Mouse (Mus musculus): Measurements from ENCODE around the gene Fam104a. TPM values are rescaled to one million over a fixed set of nuclear protein-coding genes. Genes with fewer than 3 reads are reported as not detected.

Gene Fam104a
- polyA plus RNA-seq, 1 experiment = 175 TPM

- TF ChIP-seq GATA1 (IDR thresholded peaks at IDR 0.05; ENCODE audit: low read length) = no peak
Observed at GRCm38 (mm10) chr11:113658763-113659162, 25.2 kb downstream of the Fam104a start.

- no peak for TF ChIP-seq GATA1 (IDR thresholded peaks at IDR 0.05; ENCODE audit: low read length)
Observed at GRCm38 (mm10) chr11:113658319-113658718, 25.6 kb downstream of the Fam104a start.

- TF ChIP-seq GATA1 (IDR thresholded peaks at IDR 0.05; ENCODE audit: low read length) = no peak
Observed at GRCm38 (mm10) chr11:113657221-113657620, 26.7 kb downstream of the Fam104a start.

- TF ChIP-seq GATA1 (IDR thresholded peaks at IDR 0.05; ENCODE audit: low read length) = no peak
Observed at GRCm38 (mm10) chr11:113656511-113656932, 27.4 kb downstream of the Fam104a start.

GRCm38 (mm10) chr11:113654561-113655270 lies 29.2 kb downstream of the Fam104a start:
- TF ChIP-seq GATA1 (IDR thresholded peaks at IDR 0.05; ENCODE audit: low read length) = no peak

GRCm38 (mm10) chr11:113654105-113654504 lies 29.9 kb downstream of the Fam104a start:
- no peak for TF ChIP-seq GATA1 (IDR thresholded peaks at IDR 0.05; ENCODE audit: low read length)

- no peak for TF ChIP-seq GATA1 (IDR thresholded peaks at IDR 0.05; ENCODE audit: low read length)
Observed at GRCm38 (mm10) chr11:113652516-113652915, 31.4 kb downstream of the Fam104a start.

- no peak for TF ChIP-seq GATA1 (IDR thresholded peaks at IDR 0.05; ENCODE audit: low read length)
Observed at GRCm38 (mm10) chr11:113651907-113652273, 32.1 kb downstream of the Fam104a start.

GRCm38 (mm10) chr11:113651206-113651906 lies 32.6 kb downstream of the Fam104a start:
- TF ChIP-seq GATA1 (IDR thresholded peaks at IDR 0.05; ENCODE audit: low read length) = peak; percentile 10

- no peak for TF ChIP-seq GATA1 (IDR thresholded peaks at IDR 0.05; ENCODE audit: low read length)
Observed at GRCm38 (mm10) chr11:113649353-113650210, 34.4 kb downstream of the Fam104a start, which contains the start of gene Slc39a11. TSS of gene Slc39a11 (minus strand) at chr11:113650079.

- TF ChIP-seq GATA1 (IDR thresholded peaks at IDR 0.05; ENCODE audit: low read length) = no peak
Observed at GRCm38 (mm10) chr11:113648690-113649352, 35.1 kb downstream of the Fam104a start, which contains the start of gene Cog1. TSS of gene Cog1 (plus strand) at chr11:113649169.

GRCm38 (mm10) chr11:113648152-113648551 lies 35.8 kb downstream of the Fam104a start:
- TF ChIP-seq GATA1 (IDR thresholded peaks at IDR 0.05; ENCODE audit: low read length) = no peak

GRCm38 (mm10) chr11:113645181-113645580 lies 38.8 kb downstream of the Fam104a start:
- TF ChIP-seq GATA1 (IDR thresholded peaks at IDR 0.05; ENCODE audit: low read length) = no peak

GRCm38 (mm10) chr11:113638680-113639079 lies 45.3 kb downstream of the Fam104a start:
- no peak for TF ChIP-seq GATA1 (IDR thresholded peaks at IDR 0.05; ENCODE audit: low read length)

- no peak for TF ChIP-seq GATA1 (IDR thresholded peaks at IDR 0.05; ENCODE audit: low read length)
Observed at GRCm38 (mm10) chr11:113634699-113635121, 49.2 kb downstream of the Fam104a start.
